Mouse (Mus musculus) thymus, adult 2 months (tissue): ENCODE measurements around the gene Isoc2a.

Source experiments
- CTCF ChIP-seq: fragments of 200-500 bp; IDR thresholded peaks from 2 replicates; pipeline ENCODE4 v1.5.1; 2012; ENCODE audit warnings: mild to moderate bottlenecking, control low read depth, low read length, moderate library complexity, borderline replicate concordance; ENCODE audit not compliant: control insufficient read depth, poor library complexity, insufficient read depth; ENCODE audit errors: extremely low read depth
- POLR2A ChIP-seq: fragments of 200-500 bp; IDR thresholded peaks from 2 replicates; pipeline ENCODE4 v1.6.1; 2012; ENCODE audit warnings: mild to moderate bottlenecking, low read length, control low read depth, moderate library complexity; ENCODE audit not compliant: control insufficient read depth, poor library complexity, insufficient read depth; ENCODE audit errors: extremely low read depth

- TF ChIP-seq POLR2A (no peak), CTCF (no peak)
These were observed 29.6 kb downstream of the Isoc2a start, which contains the start of gene Gm36210 for GRCm38 (mm10) chr7:4906466-4906950.
